Mouse (Mus musculus) cerebellum, adult 2 months (tissue): Measurements from ENCODE around the gene Atg2a.

Experiments used
- CTCF ChIP-seq: fragments of 200-500 bp; IDR thresholded peaks from 2 replicates; pipeline ENCODE4 v1.5.1; 2011; ENCODE audit warnings: low read depth, mild to moderate bottlenecking, control low read depth, low read length, moderate library complexity, borderline replicate concordance; ENCODE audit not compliant: insufficient read depth
- POLR2A ChIP-seq: fragments of 200-500 bp; IDR thresholded peaks from 2 replicates; pipeline ENCODE4 v1.6.1; 2011; ENCODE audit warnings: low read length, control low read depth, borderline replicate concordance; ENCODE audit not compliant: insufficient read depth

GRCm38 (mm10) chr19:6275740-6276389, 34.4 kb downstream of the Atg2a start:
- TF ChIP-seq CTCF (no peak), POLR2A (no peak)
